Mouse (Mus musculus): Measurements from ENCODE around the gene Erc2. TPM values are rescaled to one million over a fixed set of nuclear protein-coding genes. Genes with fewer than 3 reads are reported as not detected.
"Not testable (repeated sequence)": the region's sequence is repeated elsewhere in the genome, so short reads cannot be mapped to it uniquely, and the experiment has no call there.

Erc2 gene
- 63.4 and 69.7 TPM in 2 replicates for polyA plus RNA-seq (2015; fragmentation: Nextera tagmentation; extraction: Ambion mirVana)

DNA sequence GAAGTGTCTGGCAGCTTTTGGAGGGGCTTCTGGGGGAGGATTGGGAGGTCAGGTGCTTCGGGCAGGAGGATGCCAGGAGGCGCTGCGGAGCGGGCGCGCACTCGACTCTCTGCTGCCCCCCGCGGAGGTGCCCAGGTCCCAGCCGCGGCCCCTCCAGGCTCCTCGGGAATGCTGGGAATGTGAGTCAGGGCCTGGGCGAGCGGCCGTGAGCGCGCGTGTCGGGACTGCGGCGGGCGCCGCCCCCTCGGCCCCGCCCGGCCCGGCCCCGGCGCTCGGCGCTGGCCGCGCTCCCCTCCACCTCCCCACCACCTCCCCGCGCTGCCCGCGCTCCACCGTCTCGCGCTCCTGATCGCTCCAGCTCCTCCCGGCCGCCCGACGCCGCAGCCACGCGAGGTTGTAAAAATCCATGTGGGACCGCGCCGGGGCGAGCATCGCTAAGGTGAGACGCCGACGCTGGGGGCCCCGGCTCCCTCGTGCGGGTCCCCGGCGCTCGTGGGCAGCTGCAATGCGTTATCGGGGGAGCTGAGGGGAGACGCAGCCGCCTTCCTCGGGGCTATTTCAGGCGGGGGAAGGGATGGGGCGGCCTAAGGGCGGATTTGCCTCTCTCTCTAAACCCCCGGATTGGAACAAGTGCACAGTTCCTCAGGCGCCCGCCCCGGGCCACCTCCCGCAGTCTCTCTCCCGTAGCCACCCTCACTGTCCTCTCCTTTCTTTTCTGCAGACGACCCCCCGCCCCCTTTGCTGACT lies at the start of gene Erc2:
Gene Erc2, plus strand, starts transcription at position 253 of the 747 bp plus-strand sequence.
- Histone ChIP-seq H3K4me3 (peak within 1 kb of the TSS; percentile 80), H3K27me3 (no peaks in the 10 kb centered on the region), H3K9me3 (no peaks in the 10 kb centered on the region), H3K36me3 (no peaks in the 10 kb centered on the region), H3K27ac (replicated peaks) (peak within 1 kb of the TSS; percentile 88), H3K9ac (replicated peaks) (peak within 1 kb of the TSS; percentile 83), H3K4me1 (peaks cover 12% of the 10 kb centered on the region), H3K4me2 (replicated peaks) (peak within 1 kb of the TSS; percentile 73)
- ATAC-seq (replicated peaks), result peak; percentile 96
- under 1% methylated on average over 58 of the region's 78 CpGs for WGBS

GRCm38 (mm10) chr14:27578443-27578842 lies 43.8 kb upstream of the Erc2 start:
- H3K4me2 ChIP-seq (replicated peaks), result no peak overlapping the region
- H3K9ac ChIP-seq (replicated peaks), result no peak overlapping the region
- no peak overlapping the region for H3K4me3 ChIP-seq
- WGBS, result 82% methylated on average over 2 of the region's 2 CpGs
- H3K36me3 ChIP-seq, result no peaks in the 10 kb centered on the region
- no peaks in the 10 kb centered on the region for H3K27me3 ChIP-seq
- ATAC-seq (replicated peaks), result no peak
- H3K4me1 ChIP-seq, result no peaks in the 10 kb centered on the region
- H3K27ac ChIP-seq (replicated peaks), result no peak overlapping the region
- H3K9me3 ChIP-seq, result no peaks in the 10 kb centered on the region

DNA sequence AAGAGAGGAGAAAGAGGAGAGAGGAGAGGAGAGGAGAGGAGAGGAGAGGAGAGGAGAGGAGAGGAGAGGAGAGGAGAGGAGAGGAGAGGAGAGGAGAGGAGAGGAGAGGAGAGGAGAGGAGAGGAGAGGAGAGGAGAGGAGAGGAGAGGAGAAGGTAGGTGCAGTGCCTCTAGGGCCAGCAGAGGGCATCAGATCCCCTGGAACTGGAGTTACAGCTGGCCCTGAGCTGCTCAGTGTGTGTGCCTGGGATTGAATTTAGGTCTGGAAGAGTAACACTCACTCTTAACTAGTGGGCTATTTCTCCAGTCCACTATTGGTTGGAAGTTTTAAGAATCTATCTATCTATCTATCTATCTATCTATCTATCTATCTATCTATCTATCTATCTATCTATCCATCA lies 32.6 kb upstream of the Erc2 start:
- H3K36me3 ChIP-seq; H3K27ac ChIP-seq (replicated peaks); H3K9me3 ChIP-seq; H3K9ac ChIP-seq (replicated peaks); H3K4me1 ChIP-seq; H3K4me2 ChIP-seq (replicated peaks); H3K4me3 ChIP-seq; H3K27me3 ChIP-seq; ATAC-seq (replicated peaks): not testable (repeated sequence)

DNA sequence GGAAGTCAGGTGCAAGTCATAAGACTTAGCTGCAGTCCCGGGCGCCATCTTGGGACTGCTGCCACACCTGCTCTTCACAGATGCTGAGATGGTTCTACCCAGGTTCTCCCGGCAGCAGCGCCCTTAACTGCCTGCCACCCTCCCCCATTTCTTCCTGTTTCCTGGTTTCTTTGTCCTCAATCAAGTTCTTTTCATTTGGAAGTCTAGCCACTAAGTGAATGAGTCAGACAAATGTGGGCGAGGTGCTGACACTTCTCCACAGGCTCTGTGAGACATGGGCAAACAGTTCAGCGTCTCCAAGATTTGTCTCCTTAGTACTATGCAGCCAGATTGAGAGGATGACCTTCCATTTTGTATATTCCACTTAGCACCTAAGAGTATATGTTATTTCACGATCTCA lies 30.1 kb upstream of the Erc2 start:
- WGBS, result 91% methylated on average over 7 of the region's 7 CpGs
- no peaks in the 10 kb centered on the region for H3K36me3 ChIP-seq
- no peaks in the 10 kb centered on the region for H3K4me1 ChIP-seq
- no peak overlapping the region for H3K27ac ChIP-seq (replicated peaks)
- H3K4me2 ChIP-seq (replicated peaks), result no peak overlapping the region
- ATAC-seq (replicated peaks), result no peak
- H3K27me3 ChIP-seq, result no peaks in the 10 kb centered on the region
- no peak overlapping the region for H3K9ac ChIP-seq (replicated peaks)
- 0 out of 2 replicates have a peak, but pooled peaks cover 6% of the 10 kb centered on the region for H3K9me3 ChIP-seq
- H3K4me3 ChIP-seq, result no peak overlapping the region

- Histone ChIP-seq H3K4me2 (replicated peaks) (no peak overlapping the region), H3K4me1 (no peaks in the 10 kb centered on the region), H3K4me3 (no peak overlapping the region), H3K36me3 (no peaks in the 10 kb centered on the region), H3K9me3 (0 out of 2 replicates have a peak, but pooled peaks cover 6% of the 10 kb centered on the region), H3K27me3 (no peaks in the 10 kb centered on the region), H3K27ac (replicated peaks) (no peak overlapping the region), H3K9ac (replicated peaks) (no peak overlapping the region)
- WGBS, result 4% methylated on average over 7 of the region's 7 CpGs
- peak; percentile 89 for ATAC-seq (replicated peaks)
Measured at GRCm38 (mm10) chr14:27596265-27596664, 26.0 kb upstream of the Erc2 start.

- Histone ChIP-seq H3K9ac (replicated peaks) (no peak overlapping the region), H3K9me3 (no peaks in the 10 kb centered on the region), H3K4me1 (no peaks in the 10 kb centered on the region), H3K4me3 (no peak overlapping the region), H3K4me2 (replicated peaks) (no peak overlapping the region), H3K36me3 (no peaks in the 10 kb centered on the region), H3K27me3 (no peaks in the 10 kb centered on the region), H3K27ac (replicated peaks) (no peak overlapping the region)
- 83% methylated on average over 13 of the region's 13 CpGs for WGBS
- ATAC-seq (replicated peaks), result no peak
Measured at GRCm38 (mm10) chr14:27602136-27602535, 20.1 kb upstream of the Erc2 start.

- Histone ChIP-seq H3K4me3 (no peak overlapping the region), H3K27me3 (no peaks in the 10 kb centered on the region), H3K4me2 (replicated peaks) (no peak overlapping the region), H3K9ac (replicated peaks) (no peak overlapping the region), H3K27ac (replicated peaks) (no peak overlapping the region), H3K4me1 (no peaks in the 10 kb centered on the region), H3K9me3 (no peaks in the 10 kb centered on the region), H3K36me3 (no peaks in the 10 kb centered on the region)
- WGBS, result 91% methylated on average over 3 of the region's 3 CpGs
- no peak for ATAC-seq (replicated peaks)
Measured at GRCm38 (mm10) chr14:27607419-27607818, 14.8 kb upstream of the Erc2 start.

DNA sequence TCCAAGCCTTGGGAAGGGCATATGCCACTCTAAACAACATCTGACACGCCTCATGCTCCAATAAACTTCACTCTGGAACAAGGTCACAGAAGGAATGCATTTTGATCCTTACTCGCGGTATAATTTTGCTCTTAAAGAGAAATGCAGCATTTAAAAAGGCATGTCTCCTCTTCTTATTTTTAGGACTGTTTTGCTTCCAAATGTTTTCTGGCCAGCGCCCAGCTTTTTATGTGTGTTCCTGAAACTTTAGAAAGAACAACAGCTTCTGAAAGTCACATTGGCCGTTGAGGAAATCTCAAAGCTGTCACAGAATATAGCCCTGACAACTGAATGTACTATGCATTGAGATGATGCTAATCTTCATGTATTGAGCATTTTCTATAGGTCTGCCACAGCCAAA lies 8.5 kb upstream of the Erc2 start:
- Histone ChIP-seq H3K27me3 (no peaks in the 10 kb centered on the region), H3K4me2 (replicated peaks) (no peak overlapping the region), H3K9me3 (no peaks in the 10 kb centered on the region), H3K4me1 (no peaks in the 10 kb centered on the region), H3K36me3 (no peaks in the 10 kb centered on the region), H3K27ac (replicated peaks) (no peak overlapping the region), H3K9ac (replicated peaks) (no peak overlapping the region), H3K4me3 (no peak overlapping the region)
- WGBS, result 79% methylated on average over 5 of the region's 5 CpGs
- ATAC-seq (replicated peaks), result no peak

DNA sequence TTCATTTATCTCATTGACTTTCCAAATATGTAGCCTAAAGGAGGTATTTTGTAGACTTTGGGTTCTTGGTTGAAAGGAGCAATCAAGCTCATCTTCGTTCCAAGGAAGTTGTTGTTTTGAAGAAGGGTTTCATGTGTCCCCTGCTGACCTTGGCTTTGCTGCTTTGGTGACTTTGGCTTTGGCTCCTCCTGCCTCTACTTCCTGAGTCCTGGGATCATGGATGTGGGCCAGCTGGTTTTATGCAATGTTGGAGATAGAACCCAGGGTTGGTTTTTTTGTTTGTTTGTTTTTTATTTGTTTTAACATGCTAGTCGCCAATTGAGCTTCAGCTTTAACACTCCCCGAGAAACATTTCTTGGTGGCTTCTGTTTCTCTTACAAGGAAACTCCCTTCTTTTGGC lies 4.9 kb upstream of the Erc2 start:
- Histone ChIP-seq H3K4me3 (no peak overlapping the region), H3K36me3 (no peaks in the 10 kb centered on the region), H3K27me3 (no peaks in the 10 kb centered on the region), H3K27ac (replicated peaks) (no peak overlapping the region), H3K4me2 (replicated peaks) (no peak overlapping the region), H3K4me1 (no peaks in the 10 kb centered on the region), H3K9ac (replicated peaks) (no peak overlapping the region), H3K9me3 (no peaks in the 10 kb centered on the region)
- WGBS, result 87% methylated on average over 3 of the region's 3 CpGs
- ATAC-seq (replicated peaks), result no peak

DNA sequence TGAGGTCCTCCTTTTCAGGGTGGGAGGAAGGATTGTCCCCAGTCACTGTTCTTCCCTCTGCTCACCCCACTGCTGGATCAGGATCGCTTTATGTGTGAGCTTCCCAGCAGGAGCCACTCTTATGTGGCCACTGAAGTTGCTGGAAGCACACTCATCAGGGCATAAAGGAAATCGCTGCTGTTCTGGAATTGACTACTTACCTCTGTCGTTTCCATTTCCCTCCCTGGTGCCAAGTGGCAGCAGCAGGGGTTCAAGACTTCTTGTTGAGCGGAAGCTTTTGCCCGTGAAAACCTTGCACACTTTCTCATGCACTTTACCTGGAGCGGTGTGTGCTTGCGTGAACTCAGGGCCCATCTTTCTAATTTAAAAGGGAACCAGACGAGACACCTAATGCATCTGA lies 652 bp upstream of the Erc2 start:
- Histone ChIP-seq H3K4me3 (no peak overlapping the region), H3K4me1 (peaks cover 12% of the 10 kb centered on the region), H3K9ac (replicated peaks) (no peak overlapping the region), H3K4me2 (replicated peaks) (no peak overlapping the region), H3K9me3 (no peaks in the 10 kb centered on the region), H3K27ac (replicated peaks) (peak overlapping the region; percentile 88; the same call in 1 of the 2 replicates), H3K36me3 (no peaks in the 10 kb centered on the region), H3K27me3 (no peaks in the 10 kb centered on the region)
- WGBS, result 46% methylated on average over 8 of the region's 8 CpGs
- no peak for ATAC-seq (replicated peaks)

DNA sequence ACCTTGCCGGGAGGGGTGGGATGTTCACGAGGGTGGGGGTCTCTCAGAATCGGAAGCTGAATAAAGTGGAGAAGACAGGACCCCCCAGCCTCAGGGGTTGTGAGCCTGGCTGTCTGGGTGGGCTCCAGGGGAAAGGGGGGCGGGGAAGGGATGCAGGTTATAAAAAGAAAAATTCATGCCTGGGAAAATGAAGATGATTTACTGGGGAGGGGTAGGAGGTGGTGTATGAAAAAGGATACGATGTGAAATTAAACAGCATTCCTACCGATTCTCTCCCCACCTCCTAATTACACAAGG lies 643 bp downstream of the Erc2 start:
- no peak for ATAC-seq (replicated peaks)
- peak overlapping the region; percentile 73 for H3K4me2 ChIP-seq (replicated peaks)
- H3K4me3 ChIP-seq, result peak overlapping the region; percentile 80
- H3K9ac ChIP-seq (replicated peaks), result peak overlapping the region; percentile 83
- H3K27me3 ChIP-seq, result no peaks in the 10 kb centered on the region
- 0% methylated on average over 6 of the region's 6 CpGs for WGBS
- H3K4me1 ChIP-seq, result peaks cover 12% of the 10 kb centered on the region
- no peaks in the 10 kb centered on the region for H3K9me3 ChIP-seq
- peak overlapping the region; percentile 88 for H3K27ac ChIP-seq (replicated peaks)
- H3K36me3 ChIP-seq, result no peaks in the 10 kb centered on the region

DNA sequence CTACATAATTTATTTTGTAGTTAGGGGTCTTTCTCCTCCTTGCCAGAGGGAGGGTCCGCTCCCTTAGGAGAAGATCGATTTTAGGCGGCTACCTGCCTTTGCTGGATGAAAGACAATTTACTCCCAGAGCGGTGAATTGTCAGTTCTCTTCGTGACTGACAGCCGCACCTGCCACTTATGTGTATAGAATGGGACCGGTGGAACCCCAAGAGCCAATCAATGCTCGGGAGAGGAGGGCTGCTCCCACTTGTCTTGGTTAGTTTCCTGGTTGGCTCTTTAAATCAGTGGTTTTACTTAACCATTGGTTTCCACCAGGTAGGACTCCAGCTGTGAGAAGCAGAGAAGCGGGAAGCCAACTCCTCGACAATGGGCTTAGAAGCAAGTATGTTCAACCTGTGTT lies 1.1 kb downstream of the Erc2 start:
- H3K36me3 ChIP-seq, result no peaks in the 10 kb centered on the region

DNA sequence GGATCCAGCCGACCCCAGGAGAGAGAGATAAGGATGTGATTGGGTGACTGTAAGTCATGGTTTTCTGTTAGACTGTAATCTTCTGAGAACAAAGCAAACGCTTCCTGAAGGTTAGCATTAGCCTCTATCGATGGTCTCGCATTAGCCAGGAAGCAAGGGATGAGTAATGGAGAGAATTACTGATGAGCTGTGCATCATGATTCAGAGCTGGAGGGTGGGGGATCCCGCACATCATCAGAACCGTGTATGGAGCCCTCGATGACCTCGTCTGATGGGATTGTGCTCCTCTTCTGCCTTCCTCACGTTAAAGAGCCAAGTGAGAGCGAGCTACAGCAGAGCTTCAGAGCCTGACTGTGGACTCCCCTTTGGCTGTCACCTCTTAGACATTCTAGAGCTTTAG lies 6.5 kb downstream of the Erc2 start:
- no peak for ATAC-seq (replicated peaks)

More for the DNA sequence above, 1.1 kb downstream of the Erc2 start:
- peak; percentile 87 for ATAC-seq (replicated peaks)
- Histone ChIP-seq H3K9me3 (no peaks in the 10 kb centered on the region), H3K4me1 (peaks cover 12% of the 10 kb centered on the region), H3K9ac (replicated peaks) (peak overlapping the region; percentile 83), H3K4me2 (replicated peaks) (peak overlapping the region; percentile 73), H3K27ac (replicated peaks) (peak overlapping the region; percentile 88; the same call in 1 of the 2 replicates), H3K27me3 (no peaks in the 10 kb centered on the region), H3K4me3 (peak overlapping the region; percentile 80)
- WGBS, result 3% methylated on average over 10 of the region's 10 CpGs

More for the DNA sequence above, 6.5 kb downstream of the Erc2 start:
- Histone ChIP-seq H3K36me3 (no peaks in the 10 kb centered on the region), H3K4me3 (no peak overlapping the region), H3K4me1 (peaks cover 20% of the 10 kb centered on the region), H3K4me2 (replicated peaks) (no peak overlapping the region), H3K27me3 (no peaks in the 10 kb centered on the region), H3K27ac (replicated peaks) (no peak overlapping the region), H3K9ac (replicated peaks) (no peak overlapping the region), H3K9me3 (no peaks in the 10 kb centered on the region)
- whole genome bisulfite sequencing, result 79% methylated on average over 10 of the region's 10 CpGs

Data from forebrain, embryonic 15.5 days (tissue).